Mouse (Mus musculus): Measurements from ENCODE around the gene Psmb1.

GRCm38 (mm10) chr17:15455203-15455602 lies 44.3 kb downstream of the Psmb1 start:
- no peak for TF ChIP-seq CTCF (conservative IDR thresholded peaks at IDR 0.05; ENCODE audit: low read length)
- TF ChIP-seq POU5F1 (IDR thresholded peaks at IDR 0.05; ENCODE audit: borderline replicate concordance, low read length), result no peak
- no peak for TF ChIP-seq NANOG (IDR thresholded peaks at IDR 0.05; ENCODE audit: borderline replicate concordance, low read length)

Measured in E14TG2a.4 (cell line).